Mouse (Mus musculus) macrophage (primary cell): ENCODE results near the gene Olfr473. TPM values are rescaled to one million over a fixed set of nuclear protein-coding genes. Genes with fewer than 3 reads are reported as not detected.
"Not testable (repeated sequence)": the region's sequence is repeated elsewhere in the genome, so short reads cannot be mapped to it uniquely, and the experiment has no call there.

Experiments used
- H3K27ac ChIP-seq: fragments of 350-480 bp; formaldehyde crosslinking; 2 replicates; pipeline ENCODE4 v1.9.0; 2021
- H3K36me3 ChIP-seq: fragments of 350-480 bp; formaldehyde crosslinking; 2 replicates; pipeline ENCODE4 v1.9.0; 2021; ENCODE audit errors: inconsistent target
- H3K4me3 ChIP-seq: fragments of 350-480 bp; formaldehyde crosslinking; 2 replicates; pipeline ENCODE4 v1.9.0; 2021; ENCODE audit errors: inconsistent target
- H3K79me2 ChIP-seq: fragments of 350-480 bp; formaldehyde crosslinking; 2 replicates; pipeline ENCODE4 v1.9.0; 2021; ENCODE audit errors: inconsistent target
- WGBS: methylation state at CpG from one replicate; pipeline ENCODE4 v1.1.7; 2026; ENCODE audit warnings: inconsistent platforms; ENCODE audit not compliant: missing documents; 5-methylcytosine and 5-hydroxymethylcytosine counted together
- polyA plus RNA-seq: library from polyadenylated mRNA; stranded (reverse); fragments of 250-400 nt; gene quantifications from 3 replicates; pipeline ENCODE4 v1.2.4, GENCODE M21; 2018; ENCODE audit warnings: inconsistent platforms
- total RNA-seq, 78 experiments: library from RNA; depleted of rRNA; stranded (reverse); fragments of 250-400 nt; gene quantifications; 1 replicate in 9 of 78; 2 replicates in 24 of 78; 3 replicates in 43 of 78; 4 replicates in 2 of 78; pipeline ENCODE4 v1.2.4; 2018; ENCODE audit warnings: inconsistent platforms in 56 of 78

Olfr473 gene
- not detected for total RNA-seq (2018; cell fraction: chromatin; rRNA removed)
- total RNA-seq (2018; cell fraction: cytosol; rRNA removed): not detected
- not detected for total RNA-seq (2018; cell fraction: nucleus; rRNA removed)
- not detected in 3 replicates for polyA plus RNA-seq

DNA sequence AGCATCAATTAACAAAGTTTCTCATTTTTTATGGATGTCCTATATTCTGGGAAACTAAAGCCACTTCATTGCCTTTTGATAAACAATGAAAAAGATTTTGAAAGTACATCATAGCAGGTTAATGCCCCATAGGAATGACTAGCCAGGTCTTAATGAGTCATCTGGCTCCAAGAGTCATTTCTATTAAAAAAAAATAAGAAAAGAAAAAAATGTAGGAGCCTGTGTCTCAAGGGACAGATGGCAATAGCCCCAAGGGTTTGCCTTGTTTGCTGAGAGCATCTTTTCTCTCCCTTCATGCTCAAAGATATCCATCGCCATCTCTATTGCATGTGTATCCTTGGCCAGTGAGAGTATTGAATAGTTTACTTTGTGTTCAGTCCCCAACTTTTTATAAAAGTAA, at the start of gene Olfr473:
Gene Olfr473, plus strand, starts transcription at position 301 of the 400 bp plus-strand sequence.
- Histone ChIP-seq H3K27ac (no peak within 1 kb of the TSS), H3K36me3 (no peaks in the 10 kb centered on the region), H3K79me2 (no peaks in the 10 kb centered on the region), H3K4me3 (no peak within 1 kb of the TSS)
- 80% methylated on average over 1 of the region's 1 CpGs for WGBS

DNA sequence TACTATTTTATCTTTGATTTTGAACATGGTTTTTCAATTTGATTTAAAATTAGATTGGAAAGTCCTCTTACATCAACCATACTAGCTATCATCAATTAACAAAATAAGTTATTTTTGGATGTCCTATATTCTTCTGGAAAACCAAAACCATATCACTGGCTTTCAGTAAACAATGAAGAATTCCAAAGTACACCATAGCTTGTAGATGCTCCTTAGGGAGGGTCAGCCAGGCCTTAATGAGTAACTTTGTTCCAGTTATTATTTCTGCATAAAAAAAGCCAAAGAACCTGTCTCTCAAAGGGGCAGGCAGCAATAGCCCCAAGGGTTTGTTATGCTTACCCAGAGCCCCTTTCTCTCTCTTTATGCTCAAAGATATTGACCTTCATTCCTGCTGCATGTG, 32.6 kb upstream of the Olfr473 start, which contains the start of gene Olfr472:
Gene Olfr472, plus strand, starts transcription at position 301 of the 400 bp plus-strand sequence.
- no peaks in the 10 kb centered on the region for H3K79me2 ChIP-seq
- no peak within 1 kb of the TSS for H3K27ac ChIP-seq
- no peaks in the 10 kb centered on the region for H3K36me3 ChIP-seq
- H3K4me3 ChIP-seq: no peak within 1 kb of the TSS

- H3K79me2 ChIP-seq, H3K27ac ChIP-seq, H3K36me3 ChIP-seq, H3K4me3 ChIP-seq: not testable (repeated sequence)
- 97% methylated on average over 6 of the region's 12 CpGs for WGBS
Measured at GRCm38 (mm10) chr7:107952539-107952938, 22.3 kb downstream of the Olfr473 start.

- WGBS: 87% methylated on average over 1 of the region's 1 CpGs
- no peaks in the 10 kb centered on the region for H3K36me3 ChIP-seq
- no peaks in the 10 kb centered on the region for H3K79me2 ChIP-seq
- no peak within 1 kb of the TSS for H3K27ac ChIP-seq
- H3K4me3 ChIP-seq: no peak within 1 kb of the TSS
Measured at GRCm38 (mm10) chr7:107954343-107954742, 24.1 kb downstream of the Olfr473 start, which contains the start of gene Olfr474. Gene Olfr474, plus strand, starts transcription at chr7:107954643.

- Histone ChIP-seq H3K79me2 (no peaks in the 10 kb centered on the region), H3K36me3 (no peaks in the 10 kb centered on the region), H3K27ac (no peak within 1 kb of the TSS), H3K4me3 (no peak within 1 kb of the TSS)
- 60% methylated on average over 1 of the region's 1 CpGs for WGBS
Measured at GRCm38 (mm10) chr7:107964503-107964902, 34.3 kb downstream of the Olfr473 start, which contains the start of gene Olfr476. Gene Olfr476, plus strand, starts transcription at chr7:107964803.

Other genes starting within 250 kb of the Olfr473 start
- gene Cyb5r2, start 172.4 kb upstream of the Olfr473 start, polyA plus RNA-seq: not detected in 3 replicates
- gene Ovch2, start 129.2 kb upstream of the Olfr473 start, polyA plus RNA-seq: not detected in 3 replicates
- gene Olfr467, start 118.2 kb upstream of the Olfr473 start, polyA plus RNA-seq: not detected in 3 replicates
- gene Olfr469, start 104.9 kb upstream of the Olfr473 start, polyA plus RNA-seq: not detected in 3 replicates
- gene Olfr470, start 83.0 kb upstream of the Olfr473 start, polyA plus RNA-seq: not detected in 3 replicates
- gene Olfr472, start 32.5 kb upstream of the Olfr473 start, polyA plus RNA-seq: not detected in 3 replicates
- not detected in 3 replicates for gene Olfr474, start 24.2 kb downstream of the Olfr473 start, polyA plus RNA-seq
- not detected in 3 replicates for gene Olfr476, start 34.4 kb downstream of the Olfr473 start, polyA plus RNA-seq
- not detected in 3 replicates for gene Olfr477, start 56.2 kb downstream of the Olfr473 start, polyA plus RNA-seq
- gene Olfr478, start 103.5 kb downstream of the Olfr473 start, polyA plus RNA-seq: not detected in 3 replicates
- gene Olfr479, start 120.2 kb downstream of the Olfr473 start, polyA plus RNA-seq: not detected in 3 replicates
- not detected in 3 replicates for gene Olfr480, start 136.9 kb downstream of the Olfr473 start, polyA plus RNA-seq
- gene Olfr481, start 149.4 kb downstream of the Olfr473 start, polyA plus RNA-seq: not detected in 3 replicates
- gene Olfr482, start 167.1 kb downstream of the Olfr473 start, polyA plus RNA-seq: 0.11 TPM in 1 of 3 replicates, not detected in the others
- not detected in 3 replicates for gene Olfr483, start 170.4 kb downstream of the Olfr473 start, polyA plus RNA-seq
- not detected in 3 replicates for gene Olfr484, start 197.0 kb downstream of the Olfr473 start, polyA plus RNA-seq
- not detected in 3 replicates for gene Olfr485, start 229.4 kb downstream of the Olfr473 start, polyA plus RNA-seq
- not detected in 3 replicates for gene Olfr486, start 242.3 kb downstream of the Olfr473 start, polyA plus RNA-seq